Mouse (Mus musculus) testis, adult 2 months (tissue): Measurements from ENCODE around the gene Lrrc51.

Experiments
- CTCF ChIP-seq: fragments of 200-500 bp; IDR thresholded peaks from 2 replicates; pipeline ENCODE4 v1.5.1; 2012; ENCODE audit warnings: low read depth, mild to moderate bottlenecking, inconsistent platforms, low read length, moderate library complexity; ENCODE audit not compliant: control insufficient read depth, insufficient read depth, insufficient replicate concordance
- POLR2A ChIP-seq: fragments of 200-500 bp; IDR thresholded peaks from 2 replicates; pipeline ENCODE4 v1.6.1; 2012; ENCODE audit warnings: low read depth, mild to moderate bottlenecking, inconsistent platforms, low read length, moderate library complexity; ENCODE audit not compliant: control insufficient read depth

- TF ChIP-seq CTCF (no peak), POLR2A (peak; percentile 76)
Observed at GRCm38 (mm10) chr7:101896104-101897066, 37.3 kb downstream of the Lrrc51 start.
